In genomic region chr2:165234291-165234612, GRCm38 (mm10) we compare ENCODE assay signal across 9 mouse cellular contexts. TPM values are rescaled to one million over a fixed set of nuclear protein-coding genes. Genes with fewer than 3 reads are reported as not detected.
DNase-seq lines count a peak whose midpoint lies in the region; ATAC-seq and TF ChIP-seq lines count a peak whose summit lies in the region.
"Had no signal": no experiment of that assay in that cellular context is flagged by ENCODE, and none has a peak within 500 bp of the region (broad histone marks: within the 10 kb centered on the region; RNA-seq: fewer than 3 reads in every experiment).

No protein-coding gene starts in this region.

- intact Hi-C loops in heart, postnatal 25 days (cut with DNase I): loop anchor here (2.0 to 5.0 kb wide), 2 partner anchors 128 to 159 kb away; no protein-coding TSS in a partner anchor

- H3K4me3 ChIP-seq in heart, embryonic 11.5 days (ENCODE audit: low read depth, low read length): peak overlapping the region; percentile 55
- H3K4me3 ChIP-seq in ES-Bruce4 (ENCODE audit: low read depth, low read length): peak overlapping the region; percentile 71
- peak overlapping the region; percentile 61 for H3K4me3 ChIP-seq in forebrain, embryonic 16.5 days (replicated peaks; ENCODE audit: low read length)
- H3K4me3 ChIP-seq in liver, embryonic 16.5 days (ENCODE audit: low read depth, low read length): peak overlapping the region; percentile 51

- peaks cover 11% of the 10 kb centered on the region for H3K4me1 ChIP-seq in heart, embryonic 11.5 days (ENCODE audit: control insufficient read depth, insufficient read depth, low read length)
- no peaks in the 10 kb centered on the region for H3K4me1 ChIP-seq in ES-Bruce4 (ENCODE audit: control insufficient read depth, insufficient read depth, low read length)
- peaks cover 20% of the 10 kb centered on the region for H3K4me1 ChIP-seq in forebrain, embryonic 16.5 days (replicated peaks; ENCODE audit: control insufficient read depth, insufficient read depth, low read length)
- H3K4me1 ChIP-seq in liver, embryonic 16.5 days (ENCODE audit: control insufficient read depth, low read depth, low read length): no peaks in the 10 kb centered on the region; the same call in none of the 2 replicates

- H3K27me3 ChIP-seq in heart, embryonic 11.5 days (ENCODE audit: control insufficient read depth, insufficient read depth, low read length): peaks cover 99% of the 10 kb centered on the region
- peaks cover 17% of the 10 kb centered on the region for H3K27me3 ChIP-seq in ES-Bruce4 (ENCODE audit: control insufficient read depth, insufficient read depth, low read length, poor library complexity, severe bottlenecking)
- peaks cover 27% of the 10 kb centered on the region for H3K27me3 ChIP-seq in forebrain, embryonic 16.5 days (replicated peaks; ENCODE audit: control insufficient read depth, insufficient read depth, low read length)
- H3K27me3 ChIP-seq in liver, embryonic 16.5 days (ENCODE audit: control insufficient read depth, insufficient read depth, low read depth, low read length): peaks cover 72% of the 10 kb centered on the region

- DNase-seq in heart, postnatal 25 days (ENCODE audit: low spot score): no peak
- no peak for DNase-seq in layer of hippocampus, adult 18-20 months (ENCODE audit: low spot score in 2 of 2)
- no peak for DNase-seq in layer of hippocampus, postnatal 25 days (ENCODE audit: extremely low spot score in 1 of 2, low spot score in 1 of 2)
- DNase-seq in adrenal gland, postnatal 14 days: no peak

- WGBS in heart, embryonic 11.5 days (ENCODE audit: insufficient replicate concordance): under 1% methylated on average over 40 of the region's 41 CpGs
- WGBS in forebrain, embryonic 16.5 days: under 1% methylated on average over 38 of the region's 41 CpGs
- under 1% methylated on average over 23 of the region's 41 CpGs for WGBS in liver, embryonic 16.5 days (ENCODE audit: insufficient replicate concordance)

- peak overlapping the region; percentile 96 for H3K4me2 ChIP-seq in heart, embryonic 11.5 days
- peak overlapping the region; percentile 99 for H3K4me2 ChIP-seq in forebrain, embryonic 16.5 days (ENCODE audit: low read length)
- peak overlapping the region; percentile 64 for H3K4me2 ChIP-seq in liver, embryonic 16.5 days (ENCODE audit: low read depth, low read length)

- no peak for TF ChIP-seq CTCF in ES-Bruce4 (IDR thresholded peaks at IDR 0.05; ENCODE audit: low read depth, low read length)

- TF ChIP-seq EP300 in ES-Bruce4 (IDR thresholded peaks at IDR 0.05; ENCODE audit: insufficient read depth, low read depth, low read length): no peak

- H3K27ac ChIP-seq in heart, embryonic 11.5 days (ENCODE audit: low read depth, low read length): no peak overlapping the region
- no peak overlapping the region for H3K27ac ChIP-seq in ES-Bruce4 (ENCODE audit: insufficient read depth, low read length)
- no peak overlapping the region; the same call in 1 of the 2 replicates for H3K27ac ChIP-seq in forebrain, embryonic 16.5 days (ENCODE audit: low read length)
- H3K27ac ChIP-seq in liver, embryonic 16.5 days (ENCODE audit: low read length): no peak overlapping the region

- H3K36me3 ChIP-seq in heart, embryonic 11.5 days (ENCODE audit: control insufficient read depth, insufficient read depth, low read length): no peaks in the 10 kb centered on the region
- H3K36me3 ChIP-seq in ES-Bruce4 (ENCODE audit: control insufficient read depth, insufficient read depth, low read length, poor library complexity, severe bottlenecking): no peaks in the 10 kb centered on the region
- H3K36me3 ChIP-seq in forebrain, embryonic 16.5 days (ENCODE audit: control insufficient read depth, insufficient read depth): no peaks in the 10 kb centered on the region
- no peaks in the 10 kb centered on the region for H3K36me3 ChIP-seq in liver, embryonic 16.5 days (ENCODE audit: control insufficient read depth, insufficient read depth)
- H3K36me3 ChIP-seq: G1E had no signal

- no peaks in the 10 kb centered on the region for H3K9me3 ChIP-seq in heart, embryonic 11.5 days (replicated peaks; ENCODE audit: control insufficient read depth, low read length)
- H3K9me3 ChIP-seq in ES-Bruce4 (replicated peaks; ENCODE audit: control insufficient read depth, insufficient read depth, low read length, poor library complexity, severe bottlenecking): no peaks in the 10 kb centered on the region
- H3K9me3 ChIP-seq in forebrain, embryonic 16.5 days (ENCODE audit: control insufficient read depth, low read length): no peaks in the 10 kb centered on the region
- H3K9me3 ChIP-seq in liver, embryonic 16.5 days (replicated peaks; ENCODE audit: control insufficient read depth, low read length): no peaks in the 10 kb centered on the region

- H3K9ac ChIP-seq in heart, embryonic 11.5 days (ENCODE audit: low read depth, low read length): peak overlapping the region; percentile 60; the same call in 1 of the 2 replicates
- peak overlapping the region; percentile 49 for H3K9ac ChIP-seq in ES-Bruce4 (ENCODE audit: low read depth, poor library complexity, severe bottlenecking)
- H3K9ac ChIP-seq in forebrain, embryonic 16.5 days (replicated peaks; ENCODE audit: low read depth, low read length): peak overlapping the region; percentile 68
- H3K9ac ChIP-seq in liver, embryonic 16.5 days (ENCODE audit: low read depth, low read length): no peak overlapping the region

- ATAC-seq in heart, embryonic 11.5 days (replicated peaks; ENCODE audit: insufficient number of reproducible peaks, low FRiP score, low TSS enrichment): peak; percentile 35; the same call in 1 of the 2 replicates
- ATAC-seq in forebrain, embryonic 16.5 days: peak; percentile 45
- ATAC-seq in liver, embryonic 16.5 days (ENCODE audit: low read depth): peak; percentile 5; the same call in 1 of the 2 replicates

- TF ChIP-seq POLR2A in ES-Bruce4 (IDR thresholded peaks at IDR 0.05; ENCODE audit: insufficient read depth, low read length): no peak

RNA-seq across cellular contexts. Expression of gene Cdh22, which starts 0.4 kb away (rescaled TPM):
- polyA plus RNA-seq in heart, embryonic 11.5 days (2014; fragmentation: Nextera tagmentation; extraction: Ambion mirVana): 0.06 and 0.16 TPM in 2 replicates
- total RNA-seq in heart, postnatal 25 days (2021): under 1 TPM; 0.36 to 0.42 TPM
- polyA plus RNA-seq in ES-Bruce4 (2011; ENCODE audit: insufficient read depth, insufficient read length, low read depth, missing spikeins): 0.35 TPM in 1 of 2 replicates, not detected in the other
- polyA plus RNA-seq in forebrain, embryonic 16.5 days (2015; fragmentation: Nextera tagmentation; extraction: Ambion mirVana): 3.7 and 5.6 TPM in 2 replicates
- polyA plus RNA-seq in liver, embryonic 16.5 days (2015; fragmentation: Nextera tagmentation; extraction: Ambion mirVana): not detected in 2 replicates
- total RNA-seq in layer of hippocampus, adult 18-20 months (2021): 10 to 100 TPM; 14.3 to 23.1 TPM
- 10 to 100 TPM; 12.9 to 13.0 TPM for total RNA-seq in layer of hippocampus, postnatal 25 days (2021)
- total RNA-seq in adrenal gland, postnatal 14 days (2021): 1.3 and 1.6 TPM in 2 replicates
- polyA plus RNA-seq: G1E had no signal

RNA-seq across cellular contexts. Expression of gene Slc35c2, which starts 53.4 kb away (rescaled TPM):
- polyA plus RNA-seq in heart, embryonic 11.5 days (2014; fragmentation: Nextera tagmentation; extraction: Ambion mirVana): 32.4 and 38.9 TPM in 2 replicates
- 10 to 100 TPM; 18.3 to 21.4 TPM for total RNA-seq in heart, postnatal 25 days (2021)
- polyA plus RNA-seq in ES-Bruce4 (2011; ENCODE audit: insufficient read depth, insufficient read length, low read depth, missing spikeins): 24.6 and 29.5 TPM in 2 replicates
- 60.3 and 62.4 TPM in 2 replicates for polyA plus RNA-seq in forebrain, embryonic 16.5 days (2015; fragmentation: Nextera tagmentation; extraction: Ambion mirVana)
- polyA plus RNA-seq in liver, embryonic 16.5 days (2015; fragmentation: Nextera tagmentation; extraction: Ambion mirVana): 37.9 and 47.2 TPM in 2 replicates
- total RNA-seq in layer of hippocampus, adult 18-20 months (2021): 100 to 1,000 TPM in 1 of 2 experiments, 10 to 100 TPM in 1; 96.3 to 101 TPM
- 10 to 100 TPM; 93.2 to 96.7 TPM for total RNA-seq in layer of hippocampus, postnatal 25 days (2021)
- 32.8 and 36.4 TPM in 2 replicates for total RNA-seq in adrenal gland, postnatal 14 days (2021)
